Mouse (Mus musculus) CD4-positive, CD25-positive, alpha-beta regulatory T cell (primary cell): Measurements from ENCODE around the gene Serpinb1c. TPM values are rescaled to one million over a fixed set of nuclear protein-coding genes. Genes with fewer than 3 reads are reported as not detected.

Source experiments
- polyA plus RNA-seq: library from polyadenylated mRNA; unstranded; fragments of 100-300 nt; shearing (Covaris generic); gene quantifications from one replicate; pipeline ENCODE4 v1.2.1, GENCODE M21; 2017

Gene Serpinb1c
- not detected for polyA plus RNA-seq

DNA sequence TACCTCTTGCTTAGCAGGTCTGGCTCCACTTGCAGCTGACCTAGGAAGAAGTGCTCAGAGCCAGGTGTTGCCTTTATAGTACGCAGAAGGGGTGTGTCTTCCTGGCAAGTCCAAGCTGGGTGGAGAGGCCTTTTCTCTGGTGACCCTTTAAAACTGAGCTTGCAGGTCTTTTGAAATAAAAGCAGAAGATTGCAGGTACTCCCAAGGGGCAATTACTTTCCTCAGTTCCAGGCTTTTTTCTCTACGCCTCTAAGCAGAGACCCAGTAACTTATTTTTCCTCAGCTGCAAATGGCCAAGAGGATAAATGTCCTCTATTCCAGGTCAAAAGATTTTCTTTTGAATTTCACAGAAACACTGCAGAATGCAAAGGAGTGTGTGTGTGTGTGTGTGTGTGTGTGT lies at the start of gene Serpinb1c:
Gene Serpinb1c (minus strand): TSS at position 101 of the 400 bp plus-strand sequence.

DNA sequence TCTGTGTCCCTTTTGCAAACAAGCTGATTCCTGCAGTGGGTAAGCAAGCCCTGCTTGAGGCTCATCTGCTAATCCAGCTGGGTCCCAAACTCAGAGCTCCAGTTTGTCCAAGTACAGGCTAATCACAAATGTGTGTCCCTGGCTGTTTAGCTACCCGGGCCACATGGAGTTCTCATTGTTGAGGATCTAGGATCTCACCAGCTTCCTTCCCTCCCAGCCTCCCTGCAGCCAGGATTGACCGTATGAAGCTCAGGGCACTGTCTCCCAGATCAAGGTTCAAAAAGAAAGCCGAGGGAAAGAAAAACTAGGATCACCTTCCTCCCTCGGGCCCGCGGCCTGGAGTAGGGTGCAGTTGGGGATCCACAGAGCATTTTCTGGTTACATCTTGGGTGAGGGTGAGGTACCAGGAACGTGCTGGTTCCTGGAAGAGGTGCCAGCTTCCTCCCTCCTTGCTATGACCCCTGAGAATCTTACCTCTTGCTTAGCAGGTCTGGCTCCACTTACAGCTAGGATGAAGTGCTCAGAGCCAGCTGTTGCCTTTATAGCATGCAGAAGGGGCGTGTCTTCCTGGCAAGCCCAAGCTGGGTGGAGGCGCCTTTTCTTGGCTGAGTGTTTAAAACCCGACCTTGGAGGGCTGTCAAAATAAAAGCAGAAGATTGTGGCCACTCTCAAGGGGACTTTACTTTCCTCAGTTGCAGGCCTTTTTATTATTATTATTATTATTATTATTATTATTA lies 47.2 kb downstream of the Serpinb1c start, which contains the start of gene Serpinb1a:
Gene Serpinb1a (minus strand): TSS at position 518 of the 737 bp plus-strand sequence.

Other genes starting within 250 kb of the Serpinb1c start
- not detected for gene Mylk4, start 114.3 kb downstream of the Serpinb1c start, polyA plus RNA-seq
- gene Wrnip1, start 96.2 kb downstream of the Serpinb1c start, polyA plus RNA-seq, result 88.3 TPM
- not detected for gene D930007J09Rik, start 95.4 kb downstream of the Serpinb1c start, polyA plus RNA-seq
- gene Serpinb1a, start 47.0 kb downstream of the Serpinb1c start, polyA plus RNA-seq, result 2.8 TPM
- 15.2 TPM for gene Serpinb6b, start 67.0 kb upstream of the Serpinb1c start, polyA plus RNA-seq
- gene Serpinb9, start 105.0 kb upstream of the Serpinb1c start, polyA plus RNA-seq, result 19.5 TPM
- gene Serpinb9b, start 129.2 kb upstream of the Serpinb1c start, polyA plus RNA-seq, result 0.07 TPM
- gene Serpinb1b, start 180.4 kb upstream of the Serpinb1c start, polyA plus RNA-seq, result not detected